Mouse (Mus musculus): ENCODE data around the gene Gm49388. TPM values are rescaled to one million over a fixed set of nuclear protein-coding genes. Genes with fewer than 3 reads are reported as not detected.
A peak's percentile ranks its signal among the peaks of the same experiment; 100 is the strongest.

Gene Gm49388
- polyA plus RNA-seq, 1 experiment from 2014 or later: not detected

DNA sequence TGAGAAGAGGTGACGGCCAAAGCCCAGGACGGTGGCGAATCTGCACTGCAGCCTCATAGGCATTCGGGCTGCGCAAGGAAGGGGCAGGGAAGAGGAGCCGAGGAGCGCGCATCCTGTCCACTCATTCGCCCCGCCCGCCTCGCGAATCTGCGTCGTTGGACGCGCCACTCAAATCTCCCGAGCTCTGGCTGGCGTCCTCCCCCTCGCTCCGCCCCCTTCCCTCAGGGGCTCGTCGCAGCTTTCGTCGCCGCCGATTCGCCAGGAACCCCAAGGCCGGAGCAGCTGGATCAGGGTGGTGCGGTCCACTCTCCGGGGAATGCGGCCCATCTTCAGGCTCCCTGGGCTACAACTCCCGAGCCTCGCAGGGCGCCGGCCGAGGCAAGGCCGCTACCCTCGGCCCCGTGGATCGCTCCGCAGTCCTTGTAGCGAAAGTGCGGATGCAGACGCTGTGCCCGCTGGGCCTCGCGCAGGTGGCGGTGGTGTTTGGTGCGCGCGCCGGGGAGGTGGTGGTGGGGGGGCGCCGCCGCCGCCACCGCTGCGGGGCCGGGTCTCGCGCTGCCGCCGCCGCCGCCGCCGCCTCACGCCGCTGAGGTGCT is 8.4 kb upstream of the Gm49388 start:
- Histone ChIP-seq H3K36me3 (replicated peaks; ENCODE audit: control insufficient read depth, insufficient read depth, low read depth, low read length) (no peaks in the 10 kb centered on the region; the same call in none of the 2 replicates), H3K4me3 (ENCODE audit: low read depth, low read length) (peak overlapping the region; percentile 89), H3K9me3 (replicated peaks; ENCODE audit: control insufficient read depth, low read length) (no peaks in the 10 kb centered on the region), H3K9ac (replicated peaks; ENCODE audit: low read length) (peak overlapping the region; percentile 85), H3K4me1 (ENCODE audit: control insufficient read depth, insufficient read depth, low read length) (no peaks in the 10 kb centered on the region), H3K27me3 (ENCODE audit: control insufficient read depth, insufficient read depth, low read length) (no peaks in the 10 kb centered on the region), H3K27ac (replicated peaks; ENCODE audit: low read depth, low read length) (peak overlapping the region; percentile 91), H3K4me2 (ENCODE audit: low read depth, low read length) (peak overlapping the region; percentile 59)
- DNase-seq (ENCODE audit: low spot score) (peak; percentile 97), ATAC-seq (replicated peaks; ENCODE audit: insufficient number of reproducible peaks, low FRiP score, low TSS enrichment, low read depth) (peak; percentile 82)
- 0% methylated on average over 61 of the region's 70 CpGs for WGBS

DNA sequence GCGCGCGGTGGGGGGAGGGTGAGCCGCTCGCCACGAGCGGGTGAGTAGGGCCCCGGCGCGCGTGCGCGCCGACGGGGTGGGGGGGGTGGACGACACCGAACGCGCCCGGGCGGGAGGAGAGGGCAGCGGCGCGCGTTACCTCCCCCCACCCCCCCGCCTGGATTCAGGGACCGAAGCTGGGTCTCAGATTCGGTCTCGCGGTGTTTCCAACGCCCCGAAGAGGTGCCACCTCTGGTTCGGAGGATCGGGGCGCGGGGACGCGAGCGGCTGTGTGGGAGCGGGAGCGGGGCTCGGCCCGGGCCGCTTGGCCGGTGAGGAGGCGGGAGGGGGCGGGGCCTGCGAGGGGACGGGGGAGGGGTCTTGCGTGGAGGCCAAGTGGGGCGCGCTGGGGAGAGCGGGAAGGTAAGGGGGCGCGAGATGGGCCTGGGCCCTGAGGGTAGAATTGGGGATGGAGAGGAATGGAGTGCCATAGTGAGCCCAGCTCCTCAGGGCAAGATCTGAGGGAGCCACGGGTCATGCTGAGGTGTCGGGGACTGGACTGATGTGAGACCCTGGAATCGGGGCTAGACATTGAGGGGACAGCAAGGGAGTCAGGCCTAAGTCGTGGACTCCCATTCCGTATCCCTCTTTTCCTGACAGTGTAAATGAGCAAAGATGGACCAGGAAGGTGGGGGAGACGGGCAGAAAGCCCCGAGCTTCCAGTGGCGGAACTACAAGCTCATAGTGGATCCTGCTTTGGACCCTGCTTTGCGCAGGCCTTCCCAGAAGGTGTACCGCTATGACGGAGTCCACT is 7.7 kb upstream of the Gm49388 start:
- Histone ChIP-seq H3K9me3 (replicated peaks; ENCODE audit: control insufficient read depth, low read length) (no peaks in the 10 kb centered on the region), H3K9ac (replicated peaks; ENCODE audit: low read length) (peak overlapping the region; percentile 85), H3K4me1 (ENCODE audit: control insufficient read depth, insufficient read depth, low read length) (no peaks in the 10 kb centered on the region), H3K4me3 (ENCODE audit: low read depth, low read length) (peak overlapping the region; percentile 89), H3K4me2 (ENCODE audit: low read depth, low read length) (peak overlapping the region; percentile 69), H3K36me3 (replicated peaks; ENCODE audit: control insufficient read depth, insufficient read depth, low read depth, low read length) (no peaks in the 10 kb centered on the region; the same call in none of the 2 replicates), H3K27ac (replicated peaks; ENCODE audit: low read depth, low read length) (peak overlapping the region; percentile 91), H3K27me3 (ENCODE audit: control insufficient read depth, insufficient read depth, low read length) (no peaks in the 10 kb centered on the region)
- 3% methylated on average over 49 of the region's 66 CpGs for WGBS
- DNase-seq (ENCODE audit: low spot score) (peak; percentile 69), ATAC-seq (replicated peaks; ENCODE audit: insufficient number of reproducible peaks, low FRiP score, low TSS enrichment, low read depth) (peak; percentile 29)

DNA sequence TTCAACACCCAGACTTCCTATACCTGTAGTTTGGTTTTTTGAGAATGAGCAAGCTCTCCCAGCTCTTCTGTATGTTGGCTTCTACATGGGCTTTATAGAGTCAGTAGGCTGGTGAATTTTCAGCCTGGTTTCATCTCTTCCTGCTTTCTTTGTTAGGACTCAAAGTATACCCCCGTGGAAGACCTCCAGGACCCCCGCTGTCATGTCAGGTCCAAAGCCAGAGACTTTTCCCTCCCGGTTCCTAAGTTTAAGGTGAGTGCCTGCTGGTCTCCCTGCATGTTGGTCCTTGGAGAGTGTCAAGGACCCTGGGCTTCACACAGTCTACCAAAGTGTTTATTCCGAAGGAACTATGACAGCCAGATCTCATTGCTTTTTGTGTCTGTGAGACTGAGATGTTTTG is 7.1 kb upstream of the Gm49388 start:
- Histone ChIP-seq H3K9ac (replicated peaks; ENCODE audit: low read length) (peak overlapping the region; percentile 85), H3K4me1 (ENCODE audit: control insufficient read depth, insufficient read depth, low read length) (no peaks in the 10 kb centered on the region), H3K4me2 (ENCODE audit: low read depth, low read length) (peak overlapping the region; percentile 69), H3K9me3 (replicated peaks; ENCODE audit: control insufficient read depth, low read length) (no peaks in the 10 kb centered on the region), H3K27me3 (ENCODE audit: control insufficient read depth, insufficient read depth, low read length) (no peaks in the 10 kb centered on the region), H3K36me3 (replicated peaks; ENCODE audit: control insufficient read depth, insufficient read depth, low read depth, low read length) (no peaks in the 10 kb centered on the region; the same call in none of the 2 replicates), H3K27ac (replicated peaks; ENCODE audit: low read depth, low read length) (no peak overlapping the region), H3K4me3 (ENCODE audit: low read depth, low read length) (peak overlapping the region; percentile 89)
- WGBS: 87% methylated on average over 4 of the region's 4 CpGs
- no peak for DNase-seq (ENCODE audit: low spot score)
- no peak for ATAC-seq (replicated peaks; ENCODE audit: insufficient number of reproducible peaks, low FRiP score, low TSS enrichment, low read depth)

DNA sequence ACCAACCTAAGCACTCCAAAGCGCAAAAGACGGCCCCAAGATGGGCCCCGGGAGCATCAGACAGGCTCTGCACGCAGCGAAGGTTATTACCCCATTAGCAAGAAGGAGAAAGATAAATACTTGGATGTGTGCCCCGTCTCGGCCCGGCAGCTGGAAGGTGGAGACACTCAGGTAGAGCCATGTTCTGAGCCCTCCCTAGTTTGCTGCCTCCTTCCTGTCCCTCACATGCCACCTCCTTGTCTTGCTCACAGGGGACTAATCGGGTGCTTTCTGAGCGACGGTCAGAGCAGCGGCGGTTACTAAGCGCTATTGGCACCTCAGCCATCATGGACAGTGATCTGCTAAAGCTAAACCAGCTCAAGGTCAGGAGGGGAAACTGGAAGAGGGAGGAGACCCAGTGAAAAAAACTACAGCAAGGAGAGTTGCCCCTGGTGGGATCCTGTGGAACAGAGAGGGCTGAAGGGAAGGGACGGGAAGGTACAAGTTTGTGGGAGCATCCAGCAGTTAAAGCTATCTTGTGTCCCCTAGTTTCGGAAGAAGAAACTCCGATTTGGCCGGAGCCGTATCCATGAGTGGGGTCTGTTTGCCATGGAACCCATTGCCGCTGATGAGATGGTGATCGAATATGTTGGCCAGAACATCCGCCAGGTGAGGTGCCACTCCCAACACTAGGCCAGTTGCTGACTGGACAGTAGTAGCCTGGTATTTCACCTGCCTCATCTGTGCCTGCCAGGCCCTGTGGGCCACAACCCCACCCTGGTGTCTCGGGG is 11.9 kb downstream of the Gm49388 start:
- no peak overlapping the region for H3K4me3 ChIP-seq (ENCODE audit: low read depth, low read length)
- H3K9ac ChIP-seq (replicated peaks; ENCODE audit: low read length): no peak overlapping the region
- ATAC-seq (replicated peaks; ENCODE audit: insufficient number of reproducible peaks, low FRiP score, low TSS enrichment, low read depth) (no peak), DNase-seq (ENCODE audit: low spot score) (no peak)
- H3K36me3 ChIP-seq (replicated peaks; ENCODE audit: control insufficient read depth, insufficient read depth, low read depth, low read length): peaks cover 30% of the 10 kb centered on the region
- H3K4me2 ChIP-seq (ENCODE audit: low read depth, low read length): no peak overlapping the region
- no peaks in the 10 kb centered on the region for H3K9me3 ChIP-seq (replicated peaks; ENCODE audit: control insufficient read depth, low read length)
- no peaks in the 10 kb centered on the region for H3K27me3 ChIP-seq (ENCODE audit: control insufficient read depth, insufficient read depth, low read length)
- 90% methylated on average over 23 of the region's 23 CpGs for WGBS
- H3K27ac ChIP-seq (replicated peaks; ENCODE audit: low read depth, low read length): no peak overlapping the region
- H3K4me1 ChIP-seq (ENCODE audit: control insufficient read depth, insufficient read depth, low read length): 0 out of 2 replicates have a peak, but pooled peaks cover 5% of the 10 kb centered on the region

DNA sequence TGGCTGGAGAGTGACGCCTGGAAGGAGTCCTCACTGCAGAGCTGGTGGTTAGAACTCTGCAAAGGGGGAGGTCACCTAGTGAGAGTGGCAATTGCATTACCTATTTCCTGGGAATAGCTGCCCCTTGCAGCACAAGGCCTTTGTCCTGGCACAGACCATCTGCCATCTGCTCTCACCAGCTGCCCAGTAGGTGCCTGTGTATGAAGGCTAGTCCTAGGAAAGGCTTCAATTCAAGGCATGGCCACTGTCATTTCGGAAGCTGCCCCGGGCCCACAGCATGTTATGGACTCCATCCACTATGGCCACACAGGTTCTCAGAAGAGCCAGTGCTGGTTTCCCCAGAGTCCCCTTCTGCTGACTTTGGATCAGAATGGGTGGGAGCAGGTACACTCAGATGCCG is 13.2 kb downstream of the Gm49388 start:
- whole genome bisulfite sequencing: 89% methylated on average over 4 of the region's 4 CpGs
- H3K4me2 ChIP-seq (ENCODE audit: low read depth, low read length): no peak overlapping the region
- no peak overlapping the region for H3K27ac ChIP-seq (replicated peaks; ENCODE audit: low read depth, low read length)
- H3K4me3 ChIP-seq (ENCODE audit: low read depth, low read length): no peak overlapping the region
- H3K27me3 ChIP-seq (ENCODE audit: control insufficient read depth, insufficient read depth, low read length): no peaks in the 10 kb centered on the region
- H3K9me3 ChIP-seq (replicated peaks; ENCODE audit: control insufficient read depth, low read length): no peaks in the 10 kb centered on the region
- no peak overlapping the region for H3K9ac ChIP-seq (replicated peaks; ENCODE audit: low read length)
- DNase-seq (ENCODE audit: low spot score) (no peak), ATAC-seq (replicated peaks; ENCODE audit: insufficient number of reproducible peaks, low FRiP score, low TSS enrichment, low read depth) (no peak)
- H3K36me3 ChIP-seq (replicated peaks; ENCODE audit: control insufficient read depth, insufficient read depth, low read depth, low read length): peaks cover 32% of the 10 kb centered on the region
- H3K4me1 ChIP-seq (ENCODE audit: control insufficient read depth, insufficient read depth, low read length): 0 out of 2 replicates have a peak, but pooled peaks cover 5% of the 10 kb centered on the region

DNA sequence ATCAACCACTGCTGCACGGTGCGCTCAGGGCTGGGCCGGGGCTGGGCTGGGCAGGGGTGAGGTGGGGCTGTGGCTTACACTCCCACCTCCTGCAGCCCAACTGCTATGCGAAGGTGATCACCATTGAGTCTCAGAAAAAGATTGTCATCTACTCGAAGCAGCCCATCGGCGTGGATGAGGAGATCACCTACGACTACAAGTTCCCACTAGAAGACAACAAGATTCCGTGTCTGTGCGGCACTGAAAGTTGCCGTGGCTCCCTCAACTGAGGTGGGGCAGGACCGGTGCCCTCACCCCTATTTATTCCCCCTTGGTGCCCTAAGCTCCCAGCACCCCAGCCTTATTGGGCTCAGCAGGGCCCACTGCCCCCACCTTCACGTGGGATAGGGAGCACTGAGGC is 13.8 kb downstream of the Gm49388 start:
- no peak overlapping the region for H3K4me3 ChIP-seq (ENCODE audit: low read depth, low read length)
- H3K4me1 ChIP-seq (ENCODE audit: control insufficient read depth, insufficient read depth, low read length): 0 out of 2 replicates have a peak, but pooled peaks cover 5% of the 10 kb centered on the region
- H3K27ac ChIP-seq (replicated peaks; ENCODE audit: low read depth, low read length): no peak overlapping the region
- H3K9me3 ChIP-seq (replicated peaks; ENCODE audit: control insufficient read depth, low read length): no peaks in the 10 kb centered on the region
- no peak for DNase-seq (ENCODE audit: low spot score)
- H3K9ac ChIP-seq (replicated peaks; ENCODE audit: low read length): no peak overlapping the region
- WGBS: 91% methylated on average over 13 of the region's 13 CpGs
- H3K4me2 ChIP-seq (ENCODE audit: low read depth, low read length): no peak overlapping the region
- H3K36me3 ChIP-seq (replicated peaks; ENCODE audit: control insufficient read depth, insufficient read depth, low read depth, low read length): peaks cover 32% of the 10 kb centered on the region
- no peaks in the 10 kb centered on the region for H3K27me3 ChIP-seq (ENCODE audit: control insufficient read depth, insufficient read depth, low read length)
- ATAC-seq (replicated peaks; ENCODE audit: insufficient number of reproducible peaks, low FRiP score, low TSS enrichment, low read depth): no peak

DNA sequence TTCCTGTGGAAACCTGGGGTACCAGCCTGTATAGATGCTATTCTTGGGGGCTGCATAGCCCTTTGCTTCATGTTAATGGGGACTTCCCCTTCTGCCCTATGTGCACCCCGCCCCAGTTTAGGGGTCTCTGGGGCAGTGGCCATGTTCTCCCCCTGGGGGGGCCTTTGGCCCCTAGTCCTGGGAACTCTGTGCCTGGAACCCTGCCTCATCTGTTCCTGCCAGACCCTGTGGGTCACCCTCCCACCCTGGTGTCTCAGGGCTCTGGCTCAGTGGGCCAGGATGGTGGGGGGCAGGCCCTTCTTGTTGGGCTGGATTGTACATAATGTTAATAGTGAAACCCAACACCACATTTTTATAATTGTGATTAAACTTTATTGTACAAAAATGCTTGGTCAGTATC is 14.3 kb downstream of the Gm49388 start:
- peaks cover 32% of the 10 kb centered on the region for H3K36me3 ChIP-seq (replicated peaks; ENCODE audit: control insufficient read depth, insufficient read depth, low read depth, low read length)
- H3K4me2 ChIP-seq (ENCODE audit: low read depth, low read length): no peak overlapping the region
- DNase-seq (ENCODE audit: low spot score): no peak
- no peak overlapping the region for H3K4me3 ChIP-seq (ENCODE audit: low read depth, low read length)
- WGBS: 85% methylated on average over 1 of the region's 1 CpGs
- H3K4me1 ChIP-seq (ENCODE audit: control insufficient read depth, insufficient read depth, low read length): 0 out of 2 replicates have a peak, but pooled peaks cover 5% of the 10 kb centered on the region
- H3K27ac ChIP-seq (replicated peaks; ENCODE audit: low read depth, low read length): no peak overlapping the region
- no peak for ATAC-seq (replicated peaks; ENCODE audit: insufficient number of reproducible peaks, low FRiP score, low TSS enrichment, low read depth)
- no peaks in the 10 kb centered on the region for H3K27me3 ChIP-seq (ENCODE audit: control insufficient read depth, insufficient read depth, low read length)
- no peaks in the 10 kb centered on the region for H3K9me3 ChIP-seq (replicated peaks; ENCODE audit: control insufficient read depth, low read length)
- no peak overlapping the region for H3K9ac ChIP-seq (replicated peaks; ENCODE audit: low read length)

Measured in embryonic facial prominence, embryonic 11.5 days (tissue).